Mouse (Mus musculus): ENCODE measurements around the gene Nt5c3.
A peak's percentile ranks its signal among the peaks of the same experiment; 100 is the strongest.

The Nt5c3 gene

GRCm38 (mm10) chr6:56834769-56835168 lies 89.0 kb downstream of the Nt5c3 start:
- no peak for DNase-seq

- no peak for DNase-seq
Observed at GRCm38 (mm10) chr6:56832830-56833229, 90.9 kb downstream of the Nt5c3 start.

- peak in 1 of 2 experiments; percentile 7 for DNase-seq
Observed at GRCm38 (mm10) chr6:56832407-56832796, 91.3 kb downstream of the Nt5c3 start.

Measured in lung, adult 18-20 months (tissue).